Mouse (Mus musculus) kidney, postnatal 14 days (tissue): ENCODE results near the gene Hltf.

ENCODE experiments used
- DNase-seq: peaks from one replicate; pipeline ENCODE4 v3.0.0; 2022; ENCODE audit warnings: mixed read lengths

Hltf gene

DNA sequence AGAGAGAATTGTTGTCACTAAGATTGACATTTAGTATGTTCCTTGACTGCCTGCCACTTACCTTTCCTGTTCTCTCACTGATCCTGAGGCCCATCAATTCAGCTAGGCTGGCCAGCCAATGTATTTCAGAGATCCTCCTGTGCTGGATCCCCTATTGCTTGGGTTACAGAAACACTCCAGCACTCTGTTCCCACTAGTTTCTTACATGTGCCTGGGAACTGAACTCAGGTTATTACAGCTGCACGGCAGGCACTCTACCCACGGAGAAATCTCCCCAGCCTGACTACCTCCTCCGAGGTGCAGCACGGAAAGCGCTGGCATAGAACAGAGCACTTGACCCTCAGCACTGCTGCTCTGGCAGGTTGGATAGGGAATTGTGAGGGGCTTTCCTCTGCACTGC lies 90.0 kb downstream of the Hltf start:
- no peak for DNase-seq

DNA sequence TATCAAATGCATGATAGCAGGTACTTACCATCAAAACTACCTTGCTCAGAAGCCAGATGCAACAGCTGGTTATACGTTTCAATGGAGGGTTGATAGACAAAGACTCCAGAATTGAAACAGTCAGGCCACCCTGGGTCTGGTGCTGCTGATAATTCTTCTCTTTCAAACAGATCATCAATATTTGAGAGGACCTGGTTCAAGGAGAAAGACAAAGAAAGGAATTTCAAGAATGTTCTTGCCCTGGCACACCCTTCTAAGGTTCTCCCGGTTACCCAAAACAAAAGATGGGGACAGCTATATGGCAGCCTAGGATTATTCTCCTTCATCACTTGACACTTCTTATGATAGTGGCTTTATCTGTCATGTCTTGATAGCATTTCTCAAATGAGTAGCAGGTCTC lies 92.9 kb downstream of the Hltf start:
- DNase-seq, result no peak

DNA sequence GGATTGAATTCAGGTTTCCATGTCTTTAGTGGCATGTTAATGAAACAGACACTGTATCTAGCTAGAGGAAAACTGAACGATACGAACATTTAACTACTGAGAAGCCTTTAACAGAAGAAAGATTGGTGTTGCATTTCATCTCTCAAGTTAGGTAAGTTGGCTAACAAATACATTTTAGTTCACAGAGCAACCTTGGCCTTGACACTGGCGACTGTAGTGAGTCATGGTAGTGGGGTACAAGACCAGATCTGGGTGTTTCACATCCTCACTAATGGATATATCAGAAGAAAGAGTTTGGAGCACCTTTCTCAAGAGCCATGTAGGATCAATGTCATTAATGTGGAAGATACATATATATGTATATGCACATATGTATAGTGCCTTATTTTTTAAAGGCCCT lies 94.0 kb downstream of the Hltf start:
- no peak for DNase-seq

DNA sequence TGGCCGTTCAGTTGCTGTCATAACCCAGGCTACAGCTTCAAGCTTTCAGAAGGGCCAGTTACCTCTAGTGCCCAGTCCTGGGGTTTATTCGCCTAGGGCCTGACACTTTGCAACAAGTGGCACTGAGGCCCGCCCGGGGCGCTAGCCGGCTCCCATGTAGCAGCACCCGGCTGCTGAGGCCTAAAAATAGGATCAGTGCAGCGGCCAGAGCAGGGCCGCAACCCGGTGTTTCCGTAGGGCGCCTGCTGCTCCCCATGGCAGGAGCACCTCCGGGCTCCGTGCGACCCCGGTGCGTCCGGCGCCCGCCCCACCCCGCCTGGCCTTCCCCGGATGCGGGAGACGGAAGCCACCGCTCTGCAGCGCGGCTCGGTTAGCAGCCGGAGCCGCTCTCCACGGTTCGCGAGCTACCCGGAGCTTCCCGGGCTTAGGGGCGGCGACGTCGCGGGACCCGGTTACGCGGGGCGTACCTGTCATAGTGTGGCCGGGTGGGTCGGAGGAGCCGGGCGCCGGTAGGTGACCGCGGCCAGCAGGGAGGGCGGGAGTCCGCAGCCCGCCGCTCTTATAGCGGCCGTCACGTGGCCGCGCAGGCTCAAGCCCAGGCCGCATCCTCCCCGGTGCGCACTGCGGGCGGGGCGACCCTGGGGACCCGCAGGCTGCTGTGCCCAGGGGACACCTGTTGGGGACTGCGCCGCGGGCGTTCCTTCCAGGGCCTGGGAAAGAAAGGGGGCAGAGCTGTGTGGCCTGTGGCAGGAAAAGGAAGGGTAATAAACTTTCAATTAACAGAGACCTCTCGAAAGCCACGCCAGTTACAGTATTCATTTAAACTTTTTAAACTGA lies 97.1 kb downstream of the Hltf start, which contains the start of gene Gyg:
Gyg (minus strand) TSS at position 787 of the 837 bp plus-strand sequence.
- peak; percentile 80 for DNase-seq

DNA sequence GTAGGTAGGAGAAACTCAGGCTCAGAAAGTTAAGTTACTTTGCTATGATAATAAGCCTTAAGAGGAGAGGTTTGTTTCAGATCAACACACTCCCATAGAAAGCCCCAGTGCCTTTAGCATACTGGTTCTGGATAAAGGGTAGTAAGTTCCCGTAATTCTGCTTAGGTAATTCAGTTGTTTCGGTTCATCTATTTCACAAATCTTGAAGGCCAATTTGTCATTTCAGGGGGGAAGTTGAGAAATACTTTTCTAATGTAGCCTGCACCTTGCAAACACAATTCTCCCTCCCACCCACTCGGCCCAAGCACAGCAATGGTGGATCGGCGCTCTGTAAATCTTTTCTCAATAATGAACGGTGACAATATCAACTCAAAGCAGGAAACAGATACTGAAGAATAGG lies 97.9 kb downstream of the Hltf start:
- no peak for DNase-seq

DNA sequence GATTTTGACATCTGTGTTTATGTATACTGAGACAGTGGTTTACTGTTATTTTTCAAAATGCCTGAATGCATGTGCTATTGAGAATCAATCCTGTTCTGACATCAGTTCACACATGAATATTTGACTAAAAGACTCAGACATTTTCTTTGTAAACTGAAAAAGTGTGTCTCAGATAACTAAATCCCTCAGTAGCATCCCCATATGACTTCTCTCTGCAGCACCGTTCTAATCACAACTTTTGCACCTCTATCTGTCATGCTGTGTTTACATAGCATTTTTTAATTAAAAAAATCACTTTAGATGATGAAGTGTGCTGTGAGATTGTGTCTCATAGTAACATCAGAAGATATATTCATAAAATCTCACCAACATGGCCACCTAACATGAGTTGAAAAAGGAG lies 109.9 kb downstream of the Hltf start:
- DNase-seq, result no peak
